Mouse (Mus musculus): ENCODE data around the gene Zbtb20. TPM values are rescaled to one million over a fixed set of nuclear protein-coding genes. Genes with fewer than 3 reads are reported as not detected.

The Zbtb20 gene
- total RNA-seq, 4 experiments from 2014 or later = 72.5 to 88.1 (median 73.5) TPM

DNA sequence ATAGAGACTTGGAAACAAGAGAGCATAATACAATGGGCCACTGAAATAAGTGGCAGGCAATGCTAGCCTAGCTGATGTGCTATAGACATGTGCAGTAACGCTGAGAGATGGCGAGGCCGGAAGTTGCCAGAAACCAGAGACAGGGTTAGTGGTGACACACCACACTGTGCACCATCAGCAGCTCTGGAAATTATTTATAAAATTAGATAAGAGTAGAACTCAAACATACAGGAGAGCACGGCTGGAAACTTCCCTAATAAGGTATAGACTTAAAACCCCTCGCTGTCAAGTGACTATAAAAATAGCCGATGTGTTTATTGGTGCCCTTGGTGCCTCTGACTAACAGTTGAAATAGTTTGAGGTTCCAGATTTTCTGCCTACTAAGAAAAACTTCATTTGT is 565.7 kb downstream of the Zbtb20 start:
- DNase-seq (ENCODE audit: low spot score in 2 of 2) = no peak

DNA sequence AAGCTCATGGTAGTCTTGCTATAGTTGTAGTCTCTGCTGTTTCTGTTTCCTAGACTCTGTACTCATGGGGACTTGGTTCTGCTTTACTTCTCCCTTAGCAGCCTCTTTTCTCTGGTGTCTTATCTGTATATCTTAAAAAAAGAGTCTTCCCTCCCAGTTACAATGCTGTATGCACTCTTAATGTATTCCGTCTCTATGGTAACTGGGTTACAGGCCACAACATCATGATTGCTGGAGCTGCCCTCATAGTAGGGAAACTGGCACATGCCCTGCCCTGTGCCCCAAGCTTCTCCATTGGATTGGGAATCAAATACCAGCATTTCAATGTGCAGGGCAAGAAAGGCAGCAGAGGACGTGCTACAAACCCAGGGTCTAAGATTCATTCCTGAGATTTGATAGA is 567.4 kb downstream of the Zbtb20 start:
- no peak for DNase-seq (ENCODE audit: low spot score in 2 of 2)

DNA sequence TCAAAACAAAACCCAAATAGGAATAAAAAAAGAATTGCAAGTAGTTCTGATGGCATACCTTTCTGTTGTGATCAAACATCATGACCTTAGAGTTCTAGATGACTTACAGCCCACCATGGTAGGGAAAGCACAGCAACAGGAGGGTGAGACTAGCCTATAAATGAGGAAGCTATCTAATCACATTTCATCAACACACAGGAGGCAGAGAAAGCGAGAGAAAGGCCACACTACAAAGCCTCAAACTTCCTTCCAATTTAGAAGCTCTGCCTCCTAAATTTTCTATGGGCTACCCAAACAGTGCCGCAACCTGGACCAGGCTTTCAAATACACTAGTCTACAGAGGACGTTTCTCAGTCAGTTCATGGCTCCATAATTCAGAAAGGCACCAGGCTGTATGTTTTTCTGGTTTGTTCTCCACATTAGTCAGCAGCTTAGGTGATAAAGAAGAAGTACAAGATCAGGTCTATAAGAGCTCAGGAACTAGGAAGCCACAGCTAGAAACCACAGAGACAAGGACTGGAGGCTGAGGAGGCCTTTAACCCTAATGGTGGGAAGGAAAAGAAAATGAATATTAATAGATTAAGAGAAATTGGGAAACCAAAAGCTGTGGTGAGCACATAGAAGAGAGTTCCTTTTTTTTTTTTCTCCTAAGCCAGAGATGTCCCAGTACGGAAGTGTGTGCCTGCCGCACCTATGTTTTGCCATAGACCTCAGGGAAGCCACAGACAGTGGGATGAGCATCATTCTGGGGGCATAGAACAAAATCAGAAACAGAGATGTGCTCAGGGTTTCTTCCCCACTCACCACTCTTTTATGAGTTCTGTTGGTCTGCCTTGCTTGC is 572.7 kb downstream of the Zbtb20 start:
- no peak for DNase-seq (ENCODE audit: low spot score in 2 of 2)

DNA sequence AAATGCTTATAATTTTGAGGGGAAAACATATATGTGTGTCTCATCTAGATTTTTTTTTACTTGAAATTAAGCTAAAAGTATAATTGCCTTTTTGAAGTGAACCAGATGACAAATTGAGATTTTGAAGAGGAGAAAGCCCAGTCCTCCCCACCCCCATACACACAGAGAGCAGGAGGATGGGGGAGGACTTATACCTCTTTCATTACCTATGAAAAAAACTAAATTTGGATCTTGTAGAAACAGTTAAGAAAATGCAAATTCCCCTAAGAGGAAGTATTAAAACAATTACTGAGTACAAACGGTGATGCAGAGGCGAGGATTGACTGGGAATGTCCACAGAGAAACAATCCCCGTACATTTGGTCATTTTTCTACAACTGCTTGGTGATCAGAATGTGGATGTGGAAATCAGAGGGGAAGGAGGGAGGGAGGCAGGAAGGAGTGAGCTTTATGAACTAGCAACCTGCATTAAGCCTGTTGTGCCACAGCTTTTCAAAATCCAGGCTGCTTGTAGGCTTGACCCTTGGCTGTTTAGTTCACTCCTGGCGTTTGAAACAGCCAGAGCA is 578.8 kb downstream of the Zbtb20 start:
- no peak for DNase-seq (ENCODE audit: low spot score in 2 of 2)

DNA sequence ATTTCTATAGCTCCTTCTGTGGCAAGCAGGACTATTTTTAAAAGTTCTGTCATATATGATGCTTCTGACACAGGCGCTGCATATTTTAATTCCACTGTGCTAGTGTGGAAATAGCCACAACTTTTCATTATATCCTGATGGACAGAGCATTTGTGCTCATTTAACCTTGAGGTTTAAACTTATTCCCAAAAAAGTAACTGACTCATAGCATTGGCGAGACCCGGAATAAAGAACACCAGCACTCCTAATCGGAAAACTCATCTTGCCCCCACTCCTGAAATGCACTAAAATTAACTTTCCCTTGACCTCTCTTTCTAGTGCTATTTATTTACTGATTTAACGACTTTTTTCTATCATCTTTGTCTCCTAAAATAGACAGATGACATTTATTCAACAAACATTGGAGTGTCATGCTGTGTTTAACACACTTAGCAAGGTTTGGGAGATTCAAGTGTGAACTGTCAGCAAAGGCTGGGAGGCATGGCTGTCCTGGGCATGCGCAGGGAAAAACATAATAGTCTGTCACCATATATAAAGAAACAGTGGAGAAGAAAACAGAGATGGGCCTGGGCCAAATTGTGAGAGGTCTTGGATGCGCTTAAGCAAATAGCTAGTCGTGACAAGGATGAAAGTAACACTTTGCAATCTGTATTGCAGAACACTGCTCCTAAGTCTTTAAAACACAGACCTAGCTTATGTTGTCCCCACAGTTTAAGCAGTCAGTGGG is 580.9 kb downstream of the Zbtb20 start:
- no peak for DNase-seq (ENCODE audit: low spot score in 2 of 2)

DNA sequence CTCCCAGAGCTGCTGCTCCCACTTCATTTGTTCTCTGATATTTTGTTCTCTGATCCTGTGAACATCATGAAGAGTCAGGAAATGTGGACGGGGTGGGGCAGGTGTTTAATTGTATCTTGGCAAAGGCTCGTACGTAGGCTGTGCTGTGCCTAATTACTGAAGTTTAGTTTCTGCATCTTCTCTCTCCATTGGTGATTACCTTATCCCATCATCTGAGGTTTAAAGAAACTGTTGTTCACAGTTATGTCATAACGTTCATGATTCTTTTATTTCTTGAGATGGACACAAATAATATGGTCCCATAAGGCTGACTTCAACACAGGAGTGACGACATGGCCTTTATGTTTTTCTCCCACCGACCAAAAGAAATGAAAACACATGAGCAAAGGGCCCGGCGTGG is 582.1 kb downstream of the Zbtb20 start:
- DNase-seq (ENCODE audit: low spot score in 2 of 2) = no peak

DNA sequence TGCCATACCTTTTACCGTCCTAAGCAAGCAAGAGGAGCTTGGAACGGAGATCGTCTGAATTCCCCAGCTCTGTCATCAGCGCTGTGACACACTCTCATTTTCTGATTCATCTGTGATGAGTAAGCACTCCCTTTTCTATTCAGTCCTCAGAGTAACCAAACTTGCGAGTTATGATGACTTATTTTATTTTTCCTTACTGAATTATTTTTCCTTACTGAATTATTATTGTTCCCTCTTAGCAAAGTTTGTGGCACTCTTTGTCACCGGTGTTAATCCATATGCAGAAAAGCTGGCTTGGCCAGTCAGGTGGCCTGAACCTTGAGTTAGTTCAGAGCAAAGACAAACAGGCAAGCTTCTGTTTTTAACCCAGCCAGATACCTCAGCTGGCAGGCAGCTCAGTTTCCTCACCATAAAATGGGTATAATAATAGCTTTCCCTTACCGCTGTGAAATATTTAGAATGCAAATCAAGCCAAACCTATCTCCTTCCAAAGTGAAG is 583.1 kb downstream of the Zbtb20 start:
- no peak for DNase-seq (ENCODE audit: low spot score in 2 of 2)

DNA sequence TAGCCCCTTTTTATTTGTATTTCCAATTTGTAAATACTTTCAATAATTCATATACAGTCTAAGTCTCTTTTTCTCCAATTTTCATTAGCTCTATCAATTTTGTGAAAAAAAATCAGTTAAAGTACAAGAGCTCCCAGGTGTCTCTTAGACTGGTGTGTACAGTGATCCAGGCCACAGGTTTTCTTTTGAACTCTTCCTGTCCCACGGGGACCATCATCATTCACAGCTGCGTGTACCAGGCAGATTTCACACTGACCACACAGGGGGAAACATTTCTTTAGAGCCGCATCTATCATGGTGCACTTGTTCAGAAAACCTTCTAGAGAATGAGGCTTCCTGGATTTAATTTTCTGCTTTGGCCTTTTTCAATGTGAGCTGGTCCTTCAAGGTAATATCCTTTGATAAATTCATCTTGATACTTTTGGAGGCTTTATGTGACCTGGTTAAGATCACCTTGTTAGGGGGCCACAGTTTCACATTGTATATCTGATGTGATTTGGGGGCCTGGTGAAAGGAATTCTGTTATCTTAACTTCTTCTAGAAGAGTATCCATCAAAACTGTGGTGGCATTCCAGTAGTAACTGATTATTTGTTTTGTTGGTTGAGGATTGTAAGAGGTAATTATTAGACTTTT is 586.2 kb downstream of the Zbtb20 start:
- no peak for DNase-seq (ENCODE audit: low spot score in 2 of 2)

DNA sequence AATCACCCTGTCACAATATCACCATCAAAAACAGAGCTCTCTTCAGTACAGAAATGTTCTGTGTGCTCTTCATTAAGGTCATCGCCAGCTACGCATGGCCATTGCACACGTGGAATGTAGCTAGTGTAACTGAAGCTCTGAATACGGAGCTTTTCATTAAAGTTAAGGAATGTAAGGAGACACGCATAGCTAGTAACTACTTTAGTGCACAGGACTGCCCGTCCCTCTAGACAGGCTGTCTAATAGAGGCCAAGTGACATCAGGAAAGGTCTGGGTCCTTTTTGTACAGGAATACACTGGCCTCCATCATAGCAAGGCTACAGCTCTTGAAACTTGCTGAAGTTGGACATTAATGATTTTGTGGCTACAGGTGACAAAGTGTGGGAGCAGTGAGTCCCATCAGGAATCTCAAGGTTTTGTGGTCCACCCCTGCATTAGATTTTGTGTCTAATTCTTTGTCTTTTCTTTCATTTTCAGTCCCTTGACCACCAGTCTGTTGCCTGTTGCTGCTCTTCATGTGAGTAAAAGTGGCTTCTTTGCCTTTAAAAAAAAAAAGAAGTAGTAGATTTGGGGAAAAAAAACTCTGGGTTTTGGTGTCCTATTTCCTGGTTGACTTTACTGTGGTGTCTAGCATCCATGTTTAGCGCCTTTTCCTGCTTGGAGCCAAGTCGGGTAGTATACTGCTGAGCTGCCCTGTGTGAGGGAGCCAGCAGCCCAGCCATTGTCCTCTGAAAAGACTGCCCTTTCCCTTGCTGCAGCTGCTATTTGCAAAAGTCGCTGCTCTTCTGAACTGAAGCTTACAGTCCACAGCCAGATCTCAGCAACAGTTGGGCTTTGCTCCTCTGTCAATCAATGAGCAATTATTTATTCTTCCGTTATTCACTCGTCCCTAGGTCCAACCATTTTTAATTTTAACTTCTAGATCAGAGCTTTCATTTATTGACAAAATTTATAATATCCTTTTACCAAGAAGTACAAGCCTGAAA is 587.1 kb downstream of the Zbtb20 start:
- DNase-seq (ENCODE audit: low spot score in 2 of 2) = peak in 1 of 2 experiments; percentile 18

DNA sequence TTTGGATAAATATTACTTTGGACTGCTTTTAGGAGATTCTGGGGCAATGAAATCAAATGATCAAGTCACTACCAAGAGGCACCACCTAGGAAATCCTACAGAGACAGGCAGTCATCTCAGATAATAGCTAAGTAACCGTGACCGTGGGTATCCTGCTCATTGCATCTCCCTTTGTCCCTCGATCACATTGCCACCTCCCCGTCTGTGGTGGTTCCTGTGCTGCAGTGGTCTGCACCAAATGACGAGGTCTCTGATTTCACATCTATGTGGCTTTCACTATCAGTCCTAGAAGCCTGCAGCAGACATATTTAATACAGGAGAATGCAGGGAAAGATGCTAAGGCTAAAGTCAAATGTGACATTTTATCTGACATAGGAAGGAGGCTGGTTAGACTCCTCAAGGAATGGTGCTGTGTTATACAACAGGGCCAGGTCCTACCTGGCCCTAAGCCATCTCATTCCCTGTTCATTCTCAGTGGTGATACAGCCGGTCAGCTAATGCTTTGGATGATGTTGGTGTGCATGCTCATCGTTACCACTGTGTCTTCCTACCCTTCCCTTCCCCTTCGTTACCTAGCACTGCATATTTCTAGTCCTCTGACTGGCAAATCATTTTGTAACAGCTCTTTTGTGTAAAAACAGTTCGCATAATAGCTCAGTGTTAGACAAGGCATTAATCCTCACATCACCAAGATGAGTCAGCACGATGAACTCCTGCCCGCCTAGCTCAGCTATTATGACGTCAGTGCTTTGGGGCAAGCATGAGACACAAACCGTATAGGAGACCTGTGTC is 588.2 kb downstream of the Zbtb20 start:
- DNase-seq (ENCODE audit: low spot score in 2 of 2) = peak in 1 of 2 experiments; percentile 31

DNA sequence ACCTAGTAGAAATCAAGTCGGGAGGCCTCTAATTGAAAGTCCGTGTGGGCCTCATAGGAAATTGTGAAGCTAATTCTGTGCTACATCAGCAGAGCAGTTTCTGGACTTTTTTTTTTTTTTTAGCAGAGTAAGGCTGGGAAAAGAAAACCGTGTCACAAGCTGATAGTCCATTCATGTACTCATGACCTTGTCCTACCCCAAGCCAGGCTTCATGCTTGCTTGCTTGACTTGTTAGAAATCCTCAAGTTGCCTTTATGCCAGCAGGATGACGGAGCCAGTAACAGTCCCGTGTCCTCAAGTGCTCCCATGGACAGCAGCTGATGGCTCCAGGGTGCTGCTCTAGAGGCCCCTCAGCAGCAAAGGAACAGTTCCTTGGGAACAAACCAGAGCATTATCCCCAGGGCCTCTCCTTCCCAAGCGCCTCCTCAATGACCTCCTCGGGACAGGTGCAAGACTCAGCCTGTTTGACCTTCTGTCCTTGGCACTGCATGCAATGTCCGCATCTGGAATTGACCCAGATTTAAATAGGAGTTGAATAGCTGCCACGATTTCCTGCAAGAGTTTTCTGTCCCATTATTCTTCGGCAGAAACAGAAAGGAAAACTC is 588.9 kb downstream of the Zbtb20 start:
- peak in 1 of 2 experiments; percentile 21 for DNase-seq (ENCODE audit: low spot score in 2 of 2)

DNA sequence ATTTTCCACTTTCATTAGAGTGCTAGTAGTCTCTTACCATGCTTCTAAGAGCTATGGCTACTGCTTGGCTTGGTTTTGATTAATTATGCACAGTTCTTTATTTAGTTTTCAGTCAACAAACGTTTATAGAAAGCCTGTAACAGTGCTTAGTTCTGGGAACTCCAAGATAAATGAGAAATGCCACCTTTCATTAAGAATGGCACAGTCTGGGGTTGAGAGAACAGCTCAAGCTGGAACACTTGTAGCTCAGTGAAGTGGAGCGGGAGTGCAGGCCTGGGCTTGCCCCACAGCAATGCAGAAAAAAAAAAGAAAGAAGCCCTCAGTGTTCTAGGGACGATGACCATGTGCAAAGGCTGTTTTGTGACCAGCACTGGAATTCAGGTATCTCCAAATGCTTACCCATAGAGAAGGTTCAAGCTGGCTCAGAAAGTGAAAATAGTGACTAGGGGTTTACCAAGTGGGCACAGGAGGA is 589.7 kb downstream of the Zbtb20 start:
- DNase-seq (ENCODE audit: low spot score in 2 of 2) = no peak

DNA sequence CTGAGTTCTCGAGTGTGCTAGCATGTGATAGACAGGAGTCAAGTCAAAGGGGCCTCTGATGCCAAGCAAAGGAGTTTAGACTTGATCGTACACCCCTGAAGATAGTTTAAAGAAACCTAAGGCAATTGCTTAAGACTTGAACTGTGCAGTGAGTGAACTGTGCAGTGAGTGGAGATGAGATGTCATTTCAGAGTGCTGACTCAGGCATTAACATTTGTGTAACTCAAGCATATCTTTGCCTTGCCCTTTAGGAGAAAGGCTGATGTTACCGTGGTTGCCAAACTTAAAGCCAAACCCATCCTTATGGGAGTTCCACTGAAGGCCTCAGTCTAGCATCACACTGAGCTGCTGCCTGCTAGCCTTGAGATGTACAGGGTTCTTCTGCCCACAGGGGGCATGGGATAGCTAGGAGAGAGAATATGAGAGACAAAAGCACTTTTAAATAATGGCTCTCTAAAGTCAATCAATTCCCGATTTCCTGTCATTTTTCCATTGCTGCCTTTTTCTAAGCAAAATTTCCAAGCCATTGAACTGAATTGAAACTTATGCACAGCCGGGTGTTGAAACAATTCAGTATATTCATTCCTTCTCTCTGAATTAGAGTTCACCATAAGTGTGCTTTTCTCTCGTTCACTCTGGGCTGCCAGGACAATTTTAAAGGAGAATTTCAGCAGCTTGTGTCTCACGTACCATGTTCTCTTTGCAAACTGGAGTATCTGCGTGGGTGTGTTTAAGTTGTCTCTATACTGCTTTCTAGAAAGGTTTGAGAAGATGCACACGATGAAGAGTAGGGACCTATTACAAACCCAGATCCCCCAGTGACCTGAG is 590.5 kb downstream of the Zbtb20 start:
- no peak for DNase-seq (ENCODE audit: low spot score in 2 of 2)

DNA sequence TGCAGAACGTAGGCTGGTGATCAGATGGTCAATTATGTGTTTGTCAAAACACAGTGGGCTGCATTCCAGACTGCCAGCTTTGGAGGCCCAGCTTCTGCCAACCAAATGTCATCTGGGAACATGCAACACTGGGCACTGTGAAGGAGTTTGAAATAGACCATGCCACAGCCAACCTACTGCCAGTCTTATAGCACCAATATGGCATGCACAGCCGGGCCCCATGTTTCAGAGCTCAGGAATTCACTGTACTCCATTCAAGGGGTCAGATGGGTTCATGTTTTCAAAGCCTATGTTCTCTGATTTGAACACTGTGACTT is 591.0 kb downstream of the Zbtb20 start:
- DNase-seq (ENCODE audit: low spot score in 2 of 2) = no peak

DNA sequence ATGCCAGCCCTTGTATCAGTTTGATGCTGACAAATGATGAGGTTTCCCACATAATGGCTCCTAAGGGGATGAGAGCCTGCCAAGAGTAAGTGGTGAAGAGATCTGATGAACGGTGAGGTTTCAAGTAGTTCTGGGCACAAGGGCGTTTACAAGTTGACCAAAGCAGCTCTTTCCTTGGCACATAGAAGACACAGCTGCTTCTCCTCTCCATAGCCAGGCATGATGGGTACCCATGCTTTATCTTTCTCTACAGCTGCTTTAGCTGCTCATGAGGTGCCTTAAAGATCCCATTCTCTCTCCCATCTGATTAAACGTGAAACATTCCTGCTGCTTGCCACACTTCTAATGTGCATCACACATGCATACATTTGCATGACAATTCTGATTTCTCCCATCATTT is 595.4 kb downstream of the Zbtb20 start:
- DNase-seq (ENCODE audit: low spot score in 2 of 2) = no peak

DNA sequence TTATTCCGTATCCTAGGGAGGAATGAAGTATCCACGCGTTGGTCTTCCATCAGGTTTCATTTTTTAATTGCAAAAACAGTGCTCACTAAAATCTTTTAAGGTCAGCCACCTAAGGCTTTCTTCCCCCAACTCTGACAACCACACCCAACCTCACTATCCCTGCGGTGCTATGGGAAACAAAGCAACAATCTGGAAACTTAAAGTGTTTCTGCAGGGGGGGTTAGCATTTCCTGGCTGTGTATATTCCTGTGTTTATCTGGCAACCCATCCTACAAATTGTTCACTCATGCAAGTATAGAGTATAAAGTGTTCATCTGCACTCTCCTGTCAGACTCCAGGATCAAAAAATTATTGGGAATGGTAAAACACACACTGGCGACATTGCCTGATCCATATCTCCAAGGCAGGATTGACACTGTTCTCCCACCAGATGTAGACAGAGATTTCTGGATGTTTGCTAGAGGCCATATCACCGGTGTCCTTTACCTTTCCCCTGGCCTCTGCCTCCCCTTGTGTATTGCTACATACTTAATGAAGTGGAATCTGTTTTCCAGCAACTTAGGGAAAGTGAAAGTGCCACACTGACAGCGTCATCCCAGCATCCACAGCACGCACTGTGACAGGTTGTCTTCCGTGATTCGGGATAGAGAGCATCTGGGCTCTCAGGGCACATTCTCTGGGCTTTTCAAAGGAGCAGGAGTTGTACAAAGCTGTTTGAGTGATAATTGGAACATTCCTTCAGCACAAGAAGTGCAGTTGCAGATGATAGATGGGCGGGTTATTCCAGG is 599.5 kb downstream of the Zbtb20 start:
- no peak for DNase-seq (ENCODE audit: low spot score in 2 of 2)

DNA sequence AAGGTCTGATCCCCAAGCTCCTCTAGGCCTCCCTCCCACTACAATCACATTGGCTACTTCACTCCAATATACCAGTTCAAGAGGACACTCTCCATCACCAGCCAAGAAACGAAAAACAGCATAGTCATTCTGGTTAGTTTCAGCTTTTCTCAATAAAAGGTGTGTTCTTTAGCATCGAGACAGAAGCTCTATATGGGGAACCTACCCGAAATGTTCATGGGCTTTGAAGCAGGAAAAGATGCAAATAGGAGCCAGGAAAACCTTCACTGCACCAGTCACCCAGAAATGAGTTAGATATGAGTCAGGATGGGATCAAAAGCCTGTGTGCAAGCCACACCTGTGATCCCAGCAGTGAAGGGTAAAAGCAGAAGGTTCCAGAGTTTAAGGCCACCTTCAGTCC is 601.2 kb downstream of the Zbtb20 start:
- DNase-seq (ENCODE audit: low spot score in 2 of 2) = no peak

DNA sequence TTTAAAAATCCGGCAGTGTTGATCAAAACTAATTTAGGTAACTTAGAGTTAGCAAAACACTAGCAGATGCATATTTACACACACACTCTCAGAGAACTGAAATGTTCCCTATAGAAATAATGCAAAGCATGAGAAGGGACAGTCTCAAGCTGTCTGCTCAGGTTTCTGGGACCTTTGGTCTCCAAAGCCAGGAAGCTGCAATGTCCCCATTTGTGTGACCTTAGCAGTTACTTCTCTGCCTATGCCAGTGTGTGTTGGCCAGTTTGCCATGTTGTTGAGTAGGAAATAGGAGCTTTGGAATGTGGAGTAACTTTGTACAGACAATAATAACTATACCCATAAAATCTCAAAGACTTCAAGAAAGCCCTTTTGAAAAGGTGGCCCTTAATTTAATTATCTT is 602.7 kb downstream of the Zbtb20 start:
- DNase-seq (ENCODE audit: low spot score in 2 of 2) = no peak
